Mouse (Mus musculus): ENCODE results near the gene Vrtn.

Vrtn gene

GRCm38 (mm10) chr12:84640654-84641053, at the start of gene Vrtn:
Gene Vrtn, plus strand, starts transcription at chr12:84641019.
- no peak for DNase-seq (ENCODE audit: low spot score)

GRCm38 (mm10) chr12:84598324-84598723, 42.5 kb upstream of the Vrtn start:
- DNase-seq (ENCODE audit: low spot score): no peak

- no peak for DNase-seq (ENCODE audit: low spot score)
These were observed 36.8 kb upstream of the Vrtn start for GRCm38 (mm10) chr12:84604001-84604400.

GRCm38 (mm10) chr12:84605860-84606259, 35.0 kb upstream of the Vrtn start:
- no peak for DNase-seq (ENCODE audit: low spot score)

GRCm38 (mm10) chr12:84611718-84612117, 29.1 kb upstream of the Vrtn start:
- DNase-seq (ENCODE audit: low spot score): no peak

GRCm38 (mm10) chr12:84612518-84612917, 28.3 kb upstream of the Vrtn start:
- DNase-seq (ENCODE audit: low spot score): no peak

GRCm38 (mm10) chr12:84614001-84614400, 26.8 kb upstream of the Vrtn start:
- no peak for DNase-seq (ENCODE audit: low spot score)

- no peak for DNase-seq (ENCODE audit: low spot score)
These were observed 26.3 kb upstream of the Vrtn start for GRCm38 (mm10) chr12:84614524-84614923.

- DNase-seq (ENCODE audit: low spot score): peak; percentile 87
These were observed 23.7 kb upstream of the Vrtn start, which contains the start of gene Abcd4 for GRCm38 (mm10) chr12:84616977-84617630. Gene Abcd4, minus strand, starts transcription at chr12:84617413.

- no peak for DNase-seq (ENCODE audit: low spot score)
These were observed 23.2 kb upstream of the Vrtn start for GRCm38 (mm10) chr12:84617663-84618062.

GRCm38 (mm10) chr12:84620975-84621374, 19.8 kb upstream of the Vrtn start:
- no peak for DNase-seq (ENCODE audit: low spot score)

GRCm38 (mm10) chr12:84624601-84625000, 16.2 kb upstream of the Vrtn start:
- DNase-seq (ENCODE audit: low spot score): no peak

GRCm38 (mm10) chr12:84625116-84625515, 15.7 kb upstream of the Vrtn start:
- DNase-seq (ENCODE audit: low spot score): no peak

GRCm38 (mm10) chr12:84631867-84632266, 9.0 kb upstream of the Vrtn start:
- no peak for DNase-seq (ENCODE audit: low spot score)

- DNase-seq (ENCODE audit: low spot score): no peak
These were observed 566 bp upstream of the Vrtn start for GRCm38 (mm10) chr12:84640253-84640652.

GRCm38 (mm10) chr12:84650234-84650633, 9.4 kb downstream of the Vrtn start:
- no peak for DNase-seq (ENCODE audit: low spot score)

GRCm38 (mm10) chr12:84653912-84654311, 13.1 kb downstream of the Vrtn start:
- DNase-seq (ENCODE audit: low spot score): peak; percentile 42

- DNase-seq (ENCODE audit: low spot score): peak; percentile 33
These were observed 29.7 kb downstream of the Vrtn start for GRCm38 (mm10) chr12:84670555-84670954.

GRCm38 (mm10) chr12:84671646-84672045, 30.8 kb downstream of the Vrtn start:
- DNase-seq (ENCODE audit: low spot score): no peak

- no peak for DNase-seq (ENCODE audit: low spot score)
These were observed 34.1 kb downstream of the Vrtn start for GRCm38 (mm10) chr12:84674666-84675526.

- no peak for DNase-seq (ENCODE audit: low spot score)
These were observed 35.2 kb downstream of the Vrtn start for GRCm38 (mm10) chr12:84676011-84676410.

- DNase-seq (ENCODE audit: low spot score): no peak
These were observed 43.8 kb downstream of the Vrtn start for GRCm38 (mm10) chr12:84684569-84684968.

- DNase-seq (ENCODE audit: low spot score): no peak
These were observed 45.4 kb downstream of the Vrtn start for GRCm38 (mm10) chr12:84686176-84686575.
